Mouse (Mus musculus): ENCODE data around the gene Krt7. TPM values are rescaled to one million over a fixed set of nuclear protein-coding genes. Genes with fewer than 3 reads are reported as not detected.

Gene Krt7
- 0.33 and 0.36 TPM in 2 replicates for polyA plus RNA-seq (2012; rRNA removed)

GRCm38 (mm10) chr15:101410775-101411174, at the start of gene Krt7:
Krt7 (plus strand) TSS chr15:101411043.
- H3K4me3 ChIP-seq (ENCODE audit: insufficient read depth, low read length), result no peak within 1 kb of the TSS
- TF ChIP-seq CTCF (IDR thresholded peaks at IDR 0.05; ENCODE audit: extremely low read depth, insufficient read depth, low read length), result no peak
- no peak for TF ChIP-seq POLR2A (IDR thresholded peaks at IDR 0.05; ENCODE audit: extremely low read depth, insufficient read depth, low read length)
- no peak within 1 kb of the TSS for H3K27ac ChIP-seq (ENCODE audit: insufficient read depth, low read length)
- no peaks in the 10 kb centered on the region for H3K4me1 ChIP-seq (ENCODE audit: control insufficient read depth, insufficient read depth, low read length)

- H3K4me3 ChIP-seq (ENCODE audit: insufficient read depth, low read length), result no peak overlapping the region
- H3K27ac ChIP-seq (ENCODE audit: insufficient read depth, low read length), result no peak overlapping the region
- no peaks in the 10 kb centered on the region for H3K4me1 ChIP-seq (ENCODE audit: control insufficient read depth, insufficient read depth, low read length)
- TF ChIP-seq POLR2A (IDR thresholded peaks at IDR 0.05; ENCODE audit: extremely low read depth, insufficient read depth, low read length) (no peak), CTCF (IDR thresholded peaks at IDR 0.05; ENCODE audit: extremely low read depth, insufficient read depth, low read length) (no peak)
These were observed 48.3 kb upstream of the Krt7 start for GRCm38 (mm10) chr15:101362393-101363010.

DNA sequence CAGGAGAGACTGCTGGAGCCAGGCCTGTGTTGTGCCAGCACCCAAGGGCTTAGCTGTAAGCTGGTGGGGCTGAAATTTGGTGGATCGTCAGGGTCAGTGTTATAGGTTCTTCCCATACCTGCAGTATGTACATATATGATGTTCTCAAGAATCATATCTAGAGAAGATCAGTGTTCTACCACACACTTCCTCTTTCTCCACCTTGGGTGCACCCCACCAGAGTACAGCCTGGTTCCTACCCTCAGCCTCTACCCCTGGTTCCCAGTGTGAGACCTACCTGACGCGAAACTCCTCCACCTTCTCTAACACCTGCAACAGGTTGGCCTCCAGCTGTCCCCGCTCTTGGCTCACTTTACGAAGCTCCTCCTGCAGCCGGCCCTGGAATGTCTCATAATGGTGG, 46.9 kb upstream of the Krt7 start:
- Histone ChIP-seq H3K4me1 (ENCODE audit: control insufficient read depth, insufficient read depth, low read length) (no peaks in the 10 kb centered on the region), H3K4me3 (ENCODE audit: insufficient read depth, low read length) (no peak overlapping the region; the same call in 1 of the 2 replicates), H3K27ac (ENCODE audit: insufficient read depth, low read length) (no peak overlapping the region)
- TF ChIP-seq POLR2A (IDR thresholded peaks at IDR 0.05; ENCODE audit: extremely low read depth, insufficient read depth, low read length) (no peak), CTCF (IDR thresholded peaks at IDR 0.05; ENCODE audit: extremely low read depth, insufficient read depth, low read length) (no peak)

- Histone ChIP-seq H3K27ac (ENCODE audit: insufficient read depth, low read length) (no peak overlapping the region), H3K4me1 (ENCODE audit: control insufficient read depth, insufficient read depth, low read length) (no peaks in the 10 kb centered on the region), H3K4me3 (ENCODE audit: insufficient read depth, low read length) (no peak overlapping the region)
- TF ChIP-seq CTCF (IDR thresholded peaks at IDR 0.05; ENCODE audit: extremely low read depth, insufficient read depth, low read length) (no peak), POLR2A (IDR thresholded peaks at IDR 0.05; ENCODE audit: extremely low read depth, insufficient read depth, low read length) (no peak)
These were observed 46.4 kb upstream of the Krt7 start for GRCm38 (mm10) chr15:101364425-101364824.

DNA sequence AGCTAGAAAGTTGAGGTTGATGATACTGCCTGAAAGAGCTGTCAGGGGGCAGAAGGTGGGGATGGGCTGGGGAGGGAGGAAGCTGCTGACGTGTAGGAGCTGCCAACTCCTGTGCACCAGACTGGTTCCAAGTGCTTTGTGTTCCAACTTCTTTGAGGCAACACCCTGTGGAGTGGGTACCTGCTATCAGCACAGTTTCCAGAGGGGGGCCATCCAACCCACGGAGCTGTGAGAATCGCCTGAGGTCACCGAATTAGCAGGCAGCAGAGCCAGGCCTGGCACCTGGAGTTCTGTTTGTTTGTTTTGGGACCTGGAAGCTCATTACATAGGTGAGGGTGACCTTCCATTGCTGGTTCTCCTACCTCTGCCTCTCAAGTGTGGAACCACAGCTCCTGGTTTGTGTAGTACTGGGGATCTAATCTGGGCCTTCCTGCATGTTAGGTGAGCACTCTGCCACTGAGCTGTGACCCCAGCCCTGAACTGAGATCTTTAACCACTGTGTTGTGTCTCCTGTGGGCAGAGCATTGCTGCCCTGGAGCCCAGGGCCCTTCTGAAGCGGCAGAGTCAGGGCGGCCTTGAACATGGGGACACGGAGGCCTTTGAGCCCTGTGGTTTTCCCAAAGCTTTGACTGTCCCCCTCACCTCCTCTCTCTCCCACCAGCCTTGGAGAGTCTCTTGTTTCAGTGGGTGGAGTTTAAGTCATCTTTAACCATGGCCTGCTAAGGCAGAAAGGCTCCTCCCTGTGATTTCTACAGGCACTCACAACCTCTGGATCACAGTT, 45.8 kb upstream of the Krt7 start:
- TF ChIP-seq POLR2A (IDR thresholded peaks at IDR 0.05; ENCODE audit: extremely low read depth, insufficient read depth, low read length) (no peak), CTCF (IDR thresholded peaks at IDR 0.05; ENCODE audit: extremely low read depth, insufficient read depth, low read length) (no peak)
- no peaks in the 10 kb centered on the region for H3K4me1 ChIP-seq (ENCODE audit: control insufficient read depth, insufficient read depth, low read length)
- H3K4me3 ChIP-seq (ENCODE audit: insufficient read depth, low read length), result no peak overlapping the region
- no peak overlapping the region for H3K27ac ChIP-seq (ENCODE audit: insufficient read depth, low read length)

DNA sequence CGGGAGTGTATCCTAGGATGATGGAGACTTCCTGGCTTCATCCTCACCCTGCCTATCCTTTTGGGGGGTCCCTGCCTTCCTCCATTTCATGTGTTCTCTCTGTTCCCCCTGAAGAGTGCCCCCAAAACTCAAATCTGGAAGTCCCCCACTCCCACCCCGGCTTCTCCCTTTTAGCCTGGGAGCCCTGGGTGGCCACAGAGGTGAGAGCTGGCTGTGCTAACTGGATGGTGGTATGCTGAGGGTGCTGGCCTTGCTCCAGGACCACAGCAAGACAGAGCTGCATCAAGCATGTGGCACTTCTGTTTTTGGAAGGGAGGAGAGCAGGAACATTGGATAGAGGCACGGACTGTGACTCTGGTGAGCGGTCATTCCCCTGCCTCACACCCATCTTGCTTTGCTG, 45.1 kb upstream of the Krt7 start:
- Histone ChIP-seq H3K27ac (ENCODE audit: insufficient read depth, low read length) (no peak overlapping the region), H3K4me3 (ENCODE audit: insufficient read depth, low read length) (no peak overlapping the region), H3K4me1 (ENCODE audit: control insufficient read depth, insufficient read depth, low read length) (no peaks in the 10 kb centered on the region)
- TF ChIP-seq CTCF (IDR thresholded peaks at IDR 0.05; ENCODE audit: extremely low read depth, insufficient read depth, low read length), result no peak
- no peak for TF ChIP-seq POLR2A (IDR thresholded peaks at IDR 0.05; ENCODE audit: extremely low read depth, insufficient read depth, low read length)

- Histone ChIP-seq H3K4me3 (ENCODE audit: insufficient read depth, low read length) (no peak overlapping the region), H3K4me1 (ENCODE audit: control insufficient read depth, insufficient read depth, low read length) (no peaks in the 10 kb centered on the region), H3K27ac (ENCODE audit: insufficient read depth, low read length) (no peak overlapping the region)
- no peak for TF ChIP-seq CTCF (IDR thresholded peaks at IDR 0.05; ENCODE audit: extremely low read depth, insufficient read depth, low read length)
- no peak for TF ChIP-seq POLR2A (IDR thresholded peaks at IDR 0.05; ENCODE audit: extremely low read depth, insufficient read depth, low read length)
These were observed 44.4 kb upstream of the Krt7 start for GRCm38 (mm10) chr15:101366482-101366881.

DNA sequence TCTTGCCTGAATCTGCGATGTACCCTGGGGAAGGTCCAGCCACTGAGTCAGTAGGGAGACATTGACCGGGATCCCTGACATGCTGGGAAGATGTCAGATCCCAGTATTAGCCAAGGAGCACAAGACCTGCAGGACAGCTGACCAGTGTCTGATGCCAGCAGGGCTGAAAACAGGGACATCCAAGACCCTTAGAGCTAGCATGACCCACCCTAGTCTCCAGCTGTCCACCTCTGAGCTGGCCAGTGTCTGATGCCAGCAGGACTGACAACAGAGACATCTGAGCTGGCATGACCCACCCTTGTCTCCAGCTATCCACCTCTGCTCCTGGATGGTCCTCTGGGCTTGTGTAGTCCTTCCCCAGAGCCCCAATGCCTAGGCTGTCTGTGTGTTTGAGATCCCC, 43.9 kb upstream of the Krt7 start:
- no peaks in the 10 kb centered on the region for H3K4me1 ChIP-seq (ENCODE audit: control insufficient read depth, insufficient read depth, low read length)
- no peak overlapping the region for H3K27ac ChIP-seq (ENCODE audit: insufficient read depth, low read length)
- no peak overlapping the region for H3K4me3 ChIP-seq (ENCODE audit: insufficient read depth, low read length)
- TF ChIP-seq CTCF (IDR thresholded peaks at IDR 0.05; ENCODE audit: extremely low read depth, insufficient read depth, low read length) (no peak), POLR2A (IDR thresholded peaks at IDR 0.05; ENCODE audit: extremely low read depth, insufficient read depth, low read length) (no peak)

- TF ChIP-seq POLR2A (IDR thresholded peaks at IDR 0.05; ENCODE audit: extremely low read depth, insufficient read depth, low read length) (no peak), CTCF (IDR thresholded peaks at IDR 0.05; ENCODE audit: extremely low read depth, insufficient read depth, low read length) (no peak)
- H3K4me1 ChIP-seq (ENCODE audit: control insufficient read depth, insufficient read depth, low read length), result no peaks in the 10 kb centered on the region
- H3K27ac ChIP-seq (ENCODE audit: insufficient read depth, low read length), result no peak overlapping the region
- H3K4me3 ChIP-seq (ENCODE audit: insufficient read depth, low read length), result no peak overlapping the region
These were observed 43.3 kb upstream of the Krt7 start for GRCm38 (mm10) chr15:101367497-101367896.

- H3K4me1 ChIP-seq (ENCODE audit: control insufficient read depth, insufficient read depth, low read length), result no peaks in the 10 kb centered on the region
- H3K27ac ChIP-seq (ENCODE audit: insufficient read depth, low read length), result no peak overlapping the region
- TF ChIP-seq POLR2A (IDR thresholded peaks at IDR 0.05; ENCODE audit: extremely low read depth, insufficient read depth, low read length) (no peak), CTCF (IDR thresholded peaks at IDR 0.05; ENCODE audit: extremely low read depth, insufficient read depth, low read length) (no peak)
- H3K4me3 ChIP-seq (ENCODE audit: insufficient read depth, low read length), result no peak overlapping the region
These were observed 42.8 kb upstream of the Krt7 start for GRCm38 (mm10) chr15:101368015-101368414.

Data from cortical plate, adult 2 months (tissue).